Mouse (Mus musculus) embryonic fibroblast, embryonic 13.5 days (primary cell): Measurements from ENCODE around the gene Clns1a.

Source experiments
- CTCF ChIP-seq: IDR thresholded peaks from 2 replicates; pipeline ENCODE4 v1.5.1; 2011; ENCODE audit warnings: mild to moderate bottlenecking, control low read depth, low read length, moderate library complexity, borderline replicate concordance; ENCODE audit not compliant: insufficient read depth
- POLR2A ChIP-seq: IDR thresholded peaks from 2 replicates; pipeline ENCODE4 v1.6.1; 2011; ENCODE audit warnings: low read depth, mild to moderate bottlenecking, control low read depth, low read length, moderate library complexity

- TF ChIP-seq POLR2A (no peak), CTCF (no peak)
Measured at GRCm38 (mm10) chr7:97767841-97768240, 71.4 kb downstream of the Clns1a start.
